Mouse (Mus musculus) lung, postnatal 25 days (tissue): Measurements from ENCODE around the gene Stx5a.
A peak's percentile ranks its signal among the peaks of the same experiment; 100 is the strongest.
"Not testable (repeated sequence)": the region's sequence is repeated elsewhere in the genome, so short reads cannot be mapped to it uniquely, and the experiment has no call there.

Experiments
- DNase-seq: peaks from one replicate; pipeline ENCODE4 v3.0.0; 2022; ENCODE audit warnings: low spot score

Stx5a gene

DNA sequence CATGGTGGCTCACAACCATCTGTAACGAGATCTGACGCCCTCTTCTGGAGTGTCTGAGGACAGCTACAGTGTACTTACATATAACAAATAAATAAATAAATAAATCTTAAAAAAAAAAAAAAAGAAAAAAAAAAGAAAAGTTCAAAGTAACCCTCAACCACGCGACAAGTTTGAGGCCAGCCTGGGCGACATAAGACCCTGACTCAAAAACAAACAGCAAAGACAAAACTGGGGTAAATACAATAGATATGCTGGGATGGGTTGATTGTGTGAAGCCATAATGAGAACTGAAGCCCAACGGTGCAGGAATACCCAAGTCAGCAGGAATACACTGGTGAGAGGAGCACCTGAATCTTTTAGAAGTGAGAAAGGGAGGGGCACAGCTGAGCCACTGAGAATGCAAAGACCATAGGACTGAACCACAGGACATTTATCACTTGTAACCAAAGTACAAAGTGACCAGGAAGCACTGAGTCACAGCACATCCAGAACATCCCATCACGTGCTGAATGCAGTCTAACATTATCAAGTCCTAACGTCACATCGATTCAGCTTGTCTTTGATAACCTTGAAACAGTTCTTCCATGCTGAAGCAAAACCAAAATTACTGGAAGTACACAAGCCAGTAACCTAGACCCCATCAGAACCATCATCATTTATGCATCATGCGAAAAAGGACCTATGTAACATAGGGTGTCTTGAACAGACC is 24.3 kb upstream of the Stx5a start:
- DNase-seq: no peak

GRCm38 (mm10) chr19:8718357-8718756 is 22.9 kb upstream of the Stx5a start:
- DNase-seq: peak; percentile 80

DNA sequence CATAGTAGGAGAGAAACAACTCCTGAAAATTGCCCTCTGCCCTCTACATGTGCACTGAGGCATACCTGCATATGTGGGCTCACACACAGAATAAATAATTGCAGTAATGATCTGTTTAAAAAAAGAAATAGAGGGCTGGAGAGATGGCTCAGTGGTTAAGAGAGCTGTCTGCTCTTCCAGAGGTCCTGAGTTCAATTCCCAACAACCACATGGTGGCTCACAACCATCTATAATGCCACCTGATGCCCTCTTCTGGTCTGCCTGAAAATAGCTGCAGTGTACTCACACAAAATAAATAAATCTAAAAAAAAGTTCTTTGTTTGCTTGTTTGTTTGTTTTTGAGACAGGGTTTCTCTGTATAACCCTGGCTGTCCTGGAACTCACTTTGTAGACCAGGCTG is 22.2 kb upstream of the Stx5a start:
- DNase-seq: not testable (repeated sequence)

DNA sequence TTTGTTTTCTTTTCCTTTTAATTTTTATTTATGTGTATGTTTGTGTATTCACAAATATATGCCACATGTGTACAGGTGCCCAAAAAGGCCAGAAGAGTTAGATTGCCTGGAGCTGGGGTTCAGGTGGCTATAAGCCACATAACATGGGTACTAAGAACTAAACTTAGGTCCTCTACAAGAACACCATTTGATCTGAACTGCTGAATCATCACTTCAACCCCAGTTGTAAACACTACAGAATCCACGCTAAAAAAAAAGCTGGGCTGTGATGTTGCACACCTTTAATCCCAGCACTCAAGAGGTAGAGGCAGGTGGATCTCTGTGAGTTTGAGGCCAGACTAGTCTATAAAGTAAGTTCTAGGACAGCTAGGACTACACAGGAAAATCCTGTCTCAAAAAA is 19.8 kb upstream of the Stx5a start:
- no peak for DNase-seq

GRCm38 (mm10) chr19:8722021-8722420 is 19.2 kb upstream of the Stx5a start:
- DNase-seq: no peak

GRCm38 (mm10) chr19:8722559-8722906 is 18.7 kb upstream of the Stx5a start:
- DNase-seq: no peak

GRCm38 (mm10) chr19:8722907-8723573 is 18.2 kb upstream of the Stx5a start, which contains the start of gene Slc3a2:
Gene Slc3a2, minus strand, starts transcription at chr19:8723369.
- peak; percentile 99 for DNase-seq

DNA sequence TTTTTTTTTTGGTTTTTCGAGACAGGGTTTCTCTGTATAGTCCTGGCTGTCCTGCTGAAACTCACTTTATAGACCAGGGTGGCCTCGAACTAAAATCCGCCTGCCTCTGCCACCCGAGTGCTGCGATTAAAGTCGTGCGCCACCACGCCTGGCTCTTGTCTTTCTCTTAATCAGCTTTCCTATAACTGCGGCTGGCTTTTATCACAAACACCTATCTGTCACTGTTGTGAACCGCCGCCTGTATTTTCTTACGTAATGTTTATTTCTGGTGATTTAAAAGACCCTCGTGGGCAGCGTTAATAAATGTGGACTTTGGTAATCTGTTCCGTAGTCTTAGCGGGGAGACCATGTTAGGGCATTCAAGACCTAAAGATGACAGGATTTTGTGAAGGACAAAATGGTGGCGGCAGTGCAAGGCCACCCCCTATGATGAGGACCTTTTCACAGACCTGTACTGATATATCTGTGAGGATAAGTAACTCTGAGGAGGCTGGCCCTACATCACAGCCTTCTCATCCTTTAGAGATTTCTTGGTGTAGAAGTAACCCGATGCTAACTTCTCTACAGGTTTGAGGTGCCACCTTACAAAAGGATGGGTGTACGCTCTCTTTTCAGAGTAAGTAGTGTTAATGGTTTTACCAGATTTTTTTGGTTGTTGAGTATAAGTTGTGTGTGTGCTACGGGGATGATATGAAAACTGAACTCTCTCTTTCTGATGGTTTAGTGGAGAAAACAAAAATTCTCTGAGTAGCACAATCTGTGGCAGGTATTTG is 17.5 kb upstream of the Stx5a start:
- DNase-seq: no peak

DNA sequence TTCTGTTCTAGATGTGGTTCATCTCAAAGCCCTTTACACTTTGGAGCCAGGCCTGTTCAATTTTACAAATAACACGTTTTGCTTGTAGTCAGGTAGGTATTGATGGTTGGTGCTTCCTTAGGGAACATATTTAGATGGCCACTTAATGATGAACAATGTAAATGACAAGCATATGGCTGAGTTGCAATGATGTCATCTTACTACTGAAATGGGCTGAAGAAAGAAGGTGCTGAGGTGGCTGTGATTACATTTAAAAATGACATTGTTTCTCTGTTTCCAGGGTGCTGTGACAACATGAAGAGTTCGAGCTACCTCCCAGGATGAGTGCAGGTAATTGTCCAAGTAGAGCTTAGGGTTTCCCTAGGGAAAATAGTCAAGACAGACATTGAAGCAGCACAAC is 16.8 kb upstream of the Stx5a start:
- no peak for DNase-seq

- no peak for DNase-seq
These were observed 16.1 kb upstream of the Stx5a start for GRCm38 (mm10) chr19:8725081-8725613.

DNA sequence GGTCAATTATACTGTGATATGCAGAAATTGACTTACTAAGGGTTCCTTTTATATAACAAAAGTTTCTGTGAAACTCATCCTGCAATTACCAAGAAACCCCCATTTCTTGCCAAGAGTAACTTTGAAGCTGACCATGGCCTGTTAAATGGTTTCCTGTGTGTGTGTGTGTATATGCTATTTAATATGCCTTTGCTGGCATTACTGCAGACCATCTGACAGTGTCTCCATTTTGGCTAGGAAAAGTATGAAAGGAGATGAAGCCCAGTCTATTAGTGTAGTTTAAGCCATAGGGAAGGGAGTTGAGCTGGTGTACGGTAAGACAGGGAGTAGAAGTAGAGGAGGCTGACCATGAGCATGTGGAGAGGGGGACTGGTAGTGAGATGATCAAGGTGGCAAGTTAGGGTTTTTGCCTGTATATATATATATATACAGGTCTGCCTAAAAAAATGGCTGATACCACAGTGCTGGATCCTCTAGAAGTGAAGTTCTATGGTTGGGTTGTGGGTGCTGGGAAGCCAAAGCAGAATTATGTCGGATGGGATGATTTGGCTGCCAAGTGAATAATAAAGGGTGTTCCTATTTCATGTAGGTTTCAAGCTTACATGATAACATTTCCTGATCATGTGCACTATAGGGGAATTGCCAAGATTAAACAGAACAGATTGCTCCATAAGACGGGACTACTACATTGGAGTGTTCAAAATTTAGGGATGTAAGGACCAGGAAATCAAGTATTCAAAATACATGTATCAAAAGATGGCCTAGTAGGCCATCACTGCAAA is 14.4 kb upstream of the Stx5a start:
- no peak for DNase-seq

- DNase-seq: no peak
These were observed 13.6 kb upstream of the Stx5a start for GRCm38 (mm10) chr19:8727495-8728114.

DNA sequence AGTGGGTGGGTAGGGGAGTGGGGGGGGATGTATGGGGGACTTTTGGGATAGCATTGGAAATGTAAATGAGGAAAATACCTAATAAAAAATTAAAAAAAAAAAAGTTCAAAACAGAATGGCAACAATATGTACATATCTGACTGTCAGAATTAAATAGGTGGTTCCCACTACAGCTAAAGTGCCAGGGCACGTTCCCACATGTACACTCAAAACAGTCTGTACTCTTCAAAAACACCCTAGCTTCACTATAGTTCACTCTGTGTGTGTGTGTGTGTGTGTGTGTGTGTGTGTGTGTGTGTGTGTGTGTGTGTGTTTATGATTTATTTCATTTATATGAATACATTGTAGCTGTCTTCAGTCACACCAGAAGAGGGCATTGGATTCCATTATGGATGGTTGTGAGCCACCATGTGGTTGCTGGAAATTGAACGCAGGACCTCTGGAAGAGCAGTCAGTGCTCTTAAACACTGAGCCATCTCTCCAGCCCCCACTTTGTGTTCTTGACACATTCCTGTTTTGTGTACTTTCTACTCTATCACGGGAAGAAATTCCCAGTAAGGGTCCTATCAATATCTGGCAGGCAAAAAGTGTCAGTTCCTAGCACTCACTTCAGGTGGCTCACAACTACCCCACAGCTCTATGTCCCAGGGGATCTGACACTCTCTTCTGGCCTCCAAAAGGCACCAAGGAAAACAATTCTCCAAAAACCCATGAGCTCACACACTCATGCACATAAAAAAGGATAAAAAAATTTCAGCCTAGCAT is 12.7 kb upstream of the Stx5a start:
- not testable (repeated sequence) for DNase-seq

DNA sequence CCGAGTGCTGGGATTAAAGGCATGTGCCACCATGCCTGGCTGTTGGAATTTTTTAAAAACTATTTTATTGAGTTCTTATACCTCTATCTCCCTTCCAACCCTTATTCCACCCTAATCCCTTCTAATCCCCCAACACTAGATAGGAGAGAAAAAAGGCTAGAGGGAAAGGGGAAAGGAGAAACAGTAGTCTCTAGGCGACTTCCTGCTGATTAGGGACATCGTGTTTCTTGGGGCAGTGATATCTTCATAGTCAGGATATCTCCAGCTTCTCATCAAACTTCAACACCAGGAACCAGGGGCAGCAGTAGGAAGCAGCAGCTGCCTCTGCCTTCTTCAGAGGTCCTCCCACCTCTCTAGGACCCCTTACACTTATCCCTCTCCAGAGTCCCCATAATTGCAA is 6.9 kb upstream of the Stx5a start:
- no peak for DNase-seq

DNA sequence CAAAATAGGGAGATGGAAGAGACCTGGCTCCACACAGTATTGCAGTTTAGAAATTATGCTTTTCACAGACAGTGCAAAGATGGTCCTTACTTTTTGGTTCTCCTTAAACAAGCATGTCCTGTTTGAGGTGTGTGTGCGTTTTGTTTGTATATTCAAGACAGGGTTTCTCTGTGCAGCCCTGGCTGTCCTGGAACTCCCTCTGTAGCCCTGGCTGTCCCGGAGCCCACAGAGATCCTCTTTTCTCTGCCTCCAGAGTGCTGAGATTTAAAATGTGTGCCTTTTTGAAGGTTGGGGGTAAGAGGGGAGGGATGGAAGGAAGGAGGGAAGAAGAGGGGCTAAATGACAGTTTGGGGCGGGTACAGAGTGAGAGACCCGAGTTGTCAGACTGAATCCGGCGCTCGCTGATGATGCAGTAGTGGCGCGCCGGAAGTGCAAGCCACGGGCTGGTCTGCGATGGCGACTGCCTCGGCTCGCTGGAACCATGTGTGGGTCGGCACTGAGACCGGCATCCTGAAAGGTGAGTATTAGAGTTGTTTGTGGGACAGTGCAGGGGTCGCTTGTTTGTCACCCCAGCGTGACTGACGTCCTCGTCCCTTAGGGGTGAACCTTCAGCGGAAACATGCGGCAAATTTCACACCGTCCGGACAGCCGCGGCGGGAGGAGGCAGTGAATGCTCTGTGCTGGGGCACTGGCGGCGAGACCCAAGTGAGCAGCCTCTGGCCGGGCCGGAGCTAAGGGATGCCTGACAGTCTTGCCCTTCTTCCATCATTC is 5.6 kb upstream of the Stx5a start, which contains the start of gene Wdr74:
TSS of gene Wdr74 (plus strand) at position 439 of the 771 bp plus-strand sequence.
- DNase-seq: peak; percentile 93

GRCm38 (mm10) chr19:8736160-8736467 is 5.1 kb upstream of the Stx5a start:
- no peak for DNase-seq

DNA sequence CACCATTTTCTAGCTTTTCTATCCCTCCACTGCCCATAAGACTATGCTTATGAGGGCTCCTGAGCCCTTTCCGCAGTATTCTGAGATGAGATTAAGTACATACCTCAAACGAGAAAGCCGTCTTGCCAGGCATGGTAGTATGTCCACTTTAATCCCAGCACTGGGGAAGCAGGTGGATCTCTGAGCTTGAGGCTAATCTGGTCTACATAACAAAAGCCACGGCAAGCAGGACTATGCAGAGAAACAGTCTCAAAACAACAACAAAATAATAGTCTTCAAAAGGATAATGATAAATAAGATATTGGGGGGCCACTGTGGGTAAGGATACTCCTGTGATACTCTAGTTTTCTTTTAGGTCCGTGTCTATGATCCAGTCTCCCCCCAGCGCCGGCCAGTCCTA is 2.3 kb upstream of the Stx5a start:
- no peak for DNase-seq

GRCm38 (mm10) chr19:8739646-8740045 is 1.6 kb upstream of the Stx5a start:
- DNase-seq: no peak

- DNase-seq: no peak
These were observed 610 bp upstream of the Stx5a start, which contains the start of gene 1700092M07Rik for GRCm38 (mm10) chr19:8740603-8741002. Gene 1700092M07Rik, plus strand, starts transcription at chr19:8740718.

DNA sequence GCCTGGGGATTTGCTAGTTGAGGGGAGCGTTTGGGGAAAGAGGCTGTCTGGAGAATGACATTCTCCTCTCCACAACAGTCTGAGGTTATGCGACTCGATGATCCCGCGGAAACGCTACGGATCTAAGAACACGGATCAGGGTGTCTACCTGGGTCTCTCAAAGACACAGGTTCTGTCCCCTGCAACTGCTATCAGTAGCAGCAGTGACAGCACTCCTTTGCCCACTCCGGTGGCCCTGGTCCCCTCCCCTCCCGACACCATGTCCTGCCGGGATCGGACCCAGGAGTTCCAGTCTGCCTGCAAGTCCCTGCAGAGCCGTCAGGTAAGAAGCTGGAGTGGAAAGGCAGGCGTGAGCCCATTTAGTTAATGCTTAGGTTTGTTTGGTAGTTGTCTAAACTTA is 963 bp downstream of the Stx5a start:
- DNase-seq: no peak
